Mouse (Mus musculus): ENCODE results near the gene Stap2.
A peak's percentile ranks its signal among the peaks of the same experiment; 100 is the strongest.

The Stap2 gene

DNA sequence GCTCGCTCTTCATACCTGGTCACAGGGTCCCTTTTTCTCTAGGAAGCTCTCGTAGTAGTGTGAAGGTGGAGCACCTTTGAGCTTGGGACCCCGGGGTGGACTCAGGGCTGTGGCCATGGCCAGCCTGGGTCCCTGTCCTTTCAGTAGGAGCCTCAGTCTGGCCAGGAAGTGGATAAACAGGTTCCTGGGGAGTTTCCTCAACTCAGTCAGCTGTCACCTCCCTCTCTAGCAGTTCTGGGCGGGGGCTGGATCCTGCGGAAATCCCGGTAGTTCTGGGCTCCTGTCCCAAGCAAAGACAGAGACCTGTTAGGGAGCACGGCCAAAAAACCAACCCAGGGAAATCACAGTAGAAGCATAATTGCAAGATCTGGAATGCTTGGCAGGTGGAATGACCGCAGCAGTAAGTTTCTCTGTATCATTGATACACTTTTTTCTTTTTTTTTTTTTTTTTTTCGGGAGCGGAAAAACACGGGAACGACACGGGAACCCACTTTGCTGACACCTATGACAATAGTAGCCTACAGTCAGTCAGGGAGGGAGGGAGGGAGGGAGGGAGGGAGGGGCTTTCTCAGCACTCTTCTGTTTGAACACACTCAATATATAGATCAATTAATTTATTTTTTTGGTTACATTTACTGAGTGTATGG is at the start of gene Stap2, which contains the start of gene Mpnd:
Gene Stap2, minus strand, starts transcription at position 170 of the 647 bp plus-strand sequence.
Gene Mpnd, plus strand, starts transcription at position 297 of the 647 bp plus-strand sequence.
- peak in 1 of 2 experiments; percentile 40 for DNase-seq (ENCODE audit: low spot score in 2 of 2)

DNA sequence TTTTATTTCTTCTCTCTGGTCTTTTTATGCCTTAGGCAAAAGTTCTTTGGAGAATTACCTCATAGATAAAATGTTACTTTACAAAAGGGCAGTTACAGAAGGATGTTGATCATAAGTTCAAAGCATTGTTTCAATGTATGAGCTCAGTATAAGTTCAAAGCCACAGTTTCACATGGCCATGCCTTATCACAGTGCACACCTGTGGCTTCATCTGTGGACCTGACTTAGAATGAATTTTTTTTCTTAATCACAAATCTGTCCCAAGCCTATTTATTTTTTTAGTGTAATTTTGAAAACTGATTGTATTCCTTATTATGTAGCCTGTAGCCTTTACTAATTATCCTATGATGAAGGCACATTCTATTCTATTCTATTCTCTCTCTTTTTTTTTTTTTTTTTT is 49.6 kb upstream of the Stap2 start:
- no peak for DNase-seq (ENCODE audit: low spot score in 2 of 2)

DNA sequence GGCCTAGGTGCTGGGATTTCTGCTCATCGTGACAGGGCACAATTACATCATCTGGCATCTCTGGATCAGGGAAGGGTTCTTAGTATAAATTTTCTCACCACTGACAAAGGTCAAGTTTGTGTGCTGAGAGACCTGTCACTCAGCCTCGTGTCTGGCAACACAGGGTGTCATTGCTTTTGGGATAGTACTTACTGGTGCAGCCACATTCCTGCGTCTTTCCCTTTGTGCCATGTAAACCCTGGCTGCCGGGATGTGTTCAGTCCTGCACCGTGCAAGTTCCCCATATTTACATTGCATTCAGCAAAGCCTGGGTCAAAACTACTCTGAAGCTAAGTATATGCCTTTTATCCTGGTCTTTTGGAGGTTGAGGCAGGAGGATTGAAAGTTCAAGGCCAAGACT is 46.0 kb upstream of the Stap2 start:
- no peak for DNase-seq (ENCODE audit: low spot score in 2 of 2)

DNA sequence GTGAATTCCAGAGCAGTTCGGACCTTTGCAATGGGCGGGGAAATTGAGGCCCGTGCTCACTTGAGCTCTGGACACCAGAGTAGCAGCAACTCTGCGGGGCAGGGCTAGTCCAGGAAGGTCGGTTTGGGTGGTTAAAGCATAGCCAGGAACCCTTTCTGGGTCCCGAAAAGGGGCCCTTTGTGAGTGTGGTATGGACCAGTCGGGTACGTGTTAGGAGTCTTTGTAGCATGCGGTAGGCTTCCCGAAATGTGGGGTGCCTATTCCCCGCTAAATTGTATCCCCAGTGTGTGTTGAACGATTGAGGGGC is 35.4 kb upstream of the Stap2 start:
- DNase-seq (ENCODE audit: low spot score in 2 of 2) = peak in 1 of 2 experiments; percentile 43

DNA sequence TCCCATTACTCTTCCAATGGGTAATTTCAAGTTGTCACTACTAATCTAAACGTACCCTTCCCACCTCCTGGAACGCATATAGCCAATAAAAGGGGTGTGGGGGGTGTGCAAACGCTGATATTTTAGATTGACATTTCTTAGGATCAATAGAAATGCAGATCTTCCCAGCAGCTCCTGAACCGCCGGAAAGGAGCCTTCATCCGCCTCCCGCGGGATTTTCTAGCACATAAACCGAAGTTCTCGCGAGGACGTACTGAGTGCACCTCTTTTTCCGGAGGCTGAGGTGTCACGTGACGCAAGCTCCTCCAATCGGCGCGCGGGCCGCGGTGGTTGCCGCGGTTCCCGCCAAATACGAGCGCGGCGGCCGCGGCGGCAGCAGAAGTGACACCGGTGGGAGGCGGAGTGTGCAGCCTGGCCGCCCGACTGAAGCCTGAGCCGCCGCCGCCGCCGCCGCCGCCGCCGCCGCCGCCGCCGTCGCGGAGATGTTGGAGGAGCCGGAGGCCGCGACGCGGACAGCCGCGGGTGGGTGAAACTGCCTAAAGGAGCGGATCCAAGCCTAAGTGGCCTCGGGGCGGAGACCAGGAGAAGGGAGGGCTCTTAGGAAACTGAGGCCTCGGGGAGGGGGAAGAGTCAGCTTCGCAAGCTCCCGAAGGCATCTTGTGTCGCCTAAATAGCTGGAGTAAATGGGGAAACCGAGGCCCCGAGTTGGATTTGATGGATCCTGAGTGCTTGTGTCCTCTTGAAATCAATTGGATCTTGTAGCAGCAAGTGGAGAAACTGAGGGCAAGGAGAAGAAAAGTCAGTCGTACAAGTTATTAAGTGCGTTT is 34.9 kb upstream of the Stap2 start, which contains the start of gene Chaf1a:
Gene Chaf1a, plus strand, starts transcription at position 410 of the 827 bp plus-strand sequence.
- DNase-seq (ENCODE audit: low spot score in 2 of 2) = peak; percentile 95 to 99

DNA sequence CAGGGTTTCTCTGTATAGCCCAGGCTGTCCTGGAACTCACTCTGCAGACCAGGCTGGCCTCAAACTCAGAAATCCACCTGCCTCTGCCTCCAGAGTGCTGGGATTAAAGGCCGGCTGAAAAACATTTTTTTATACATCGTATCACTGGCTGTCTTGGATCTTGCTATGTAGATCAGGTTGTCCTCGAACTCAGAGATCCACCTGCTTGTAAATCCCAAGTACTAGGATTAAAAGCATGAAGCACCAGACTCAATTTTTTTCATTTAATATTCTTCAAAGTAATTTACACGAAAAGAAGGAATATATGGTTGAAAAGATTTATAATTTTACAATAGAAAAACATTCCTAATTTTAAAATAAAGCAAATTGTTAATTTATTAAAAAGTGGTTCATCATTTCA is 34.0 kb upstream of the Stap2 start:
- DNase-seq (ENCODE audit: low spot score in 2 of 2) = no peak

DNA sequence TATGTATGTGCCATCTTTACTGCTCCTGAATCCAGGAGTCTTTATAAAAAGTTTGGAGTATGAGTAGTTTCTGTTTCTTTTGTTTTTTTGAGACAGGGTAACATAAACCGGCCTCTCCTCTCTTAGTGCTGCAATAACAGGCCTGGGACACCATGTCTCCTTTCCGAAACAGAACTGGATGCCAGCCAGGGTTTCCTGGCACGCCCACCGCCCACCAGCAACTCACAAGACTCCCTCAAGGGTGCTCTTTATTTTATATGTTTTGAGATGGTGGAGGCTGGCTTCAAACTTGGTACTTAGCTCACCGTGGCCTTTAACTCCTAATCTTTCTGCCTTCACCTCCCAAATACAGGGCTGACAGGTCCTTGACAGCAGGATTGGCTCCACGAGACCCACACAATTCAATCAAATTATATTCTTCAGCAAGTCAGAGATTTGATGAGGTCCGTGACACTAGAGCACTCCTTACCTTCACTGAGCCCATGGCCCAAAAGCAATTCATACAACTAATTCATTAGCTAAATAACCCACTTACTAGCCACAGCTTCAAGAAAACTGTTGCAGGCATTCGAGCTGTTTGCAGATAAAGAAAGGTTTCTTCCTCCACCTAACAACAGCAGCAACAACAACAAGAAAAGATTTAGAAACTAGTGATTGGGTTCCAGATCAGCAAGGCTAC is 33.3 kb upstream of the Stap2 start:
- DNase-seq (ENCODE audit: low spot score in 2 of 2) = no peak

DNA sequence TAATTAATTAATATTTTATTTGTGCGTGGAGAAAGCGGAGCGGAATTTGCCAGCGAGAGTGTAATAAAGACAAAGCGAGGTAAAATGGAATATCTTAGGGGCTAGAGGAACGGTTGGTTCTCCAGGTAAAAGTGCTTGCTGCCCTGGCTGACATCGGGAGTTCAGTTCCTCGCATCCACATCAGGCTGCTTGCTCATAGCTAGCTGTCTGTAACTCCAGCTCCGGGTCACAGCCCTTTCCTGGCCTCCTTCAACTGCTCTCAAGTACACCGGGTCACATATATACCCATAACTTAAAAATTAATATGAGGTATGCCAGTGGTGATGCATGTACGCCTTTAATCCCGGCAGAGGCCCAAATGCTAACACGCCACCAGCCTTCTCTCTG is 31.5 kb upstream of the Stap2 start:
- no peak for DNase-seq (ENCODE audit: low spot score in 2 of 2)

DNA sequence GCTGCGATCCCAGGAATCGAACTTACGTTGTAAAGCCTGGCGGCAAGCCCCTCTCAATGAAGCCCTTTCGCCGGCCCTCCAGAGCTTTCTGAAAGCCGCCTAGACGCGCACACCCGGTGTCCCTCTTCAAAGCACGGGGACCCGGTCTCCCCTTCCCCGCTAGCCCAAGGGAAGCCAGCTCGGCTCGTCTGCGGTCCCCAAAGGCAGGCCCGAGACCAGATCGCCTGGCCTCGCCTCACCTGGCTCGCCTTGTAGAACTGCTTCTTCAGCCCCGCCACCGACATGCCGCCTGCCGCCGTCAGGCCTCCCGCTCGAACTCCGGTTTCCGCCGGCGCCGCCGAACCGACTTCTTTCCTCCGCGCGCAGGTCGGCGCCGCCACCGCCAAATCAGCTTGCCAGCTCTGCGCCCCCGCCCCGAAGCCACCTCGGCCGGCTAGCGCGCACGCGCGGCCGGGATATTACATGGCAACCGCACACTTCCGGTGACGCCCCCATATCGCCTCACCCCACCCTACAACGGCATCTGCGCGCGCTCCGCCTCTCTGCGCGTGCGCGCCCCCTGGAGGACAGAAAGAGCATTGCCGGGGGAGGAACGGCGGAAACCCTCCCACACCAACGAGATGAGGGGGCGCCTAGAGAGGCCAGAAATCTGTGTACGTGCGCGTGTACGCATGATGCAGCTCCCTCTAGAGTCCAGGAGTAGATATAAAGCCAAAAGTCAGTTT is 31.0 kb upstream of the Stap2 start, which contains the start of gene Sh3gl1:
Gene Sh3gl1, minus strand, starts transcription at position 460 of the 725 bp plus-strand sequence.
- DNase-seq (ENCODE audit: low spot score in 2 of 2) = peak; percentile 99

DNA sequence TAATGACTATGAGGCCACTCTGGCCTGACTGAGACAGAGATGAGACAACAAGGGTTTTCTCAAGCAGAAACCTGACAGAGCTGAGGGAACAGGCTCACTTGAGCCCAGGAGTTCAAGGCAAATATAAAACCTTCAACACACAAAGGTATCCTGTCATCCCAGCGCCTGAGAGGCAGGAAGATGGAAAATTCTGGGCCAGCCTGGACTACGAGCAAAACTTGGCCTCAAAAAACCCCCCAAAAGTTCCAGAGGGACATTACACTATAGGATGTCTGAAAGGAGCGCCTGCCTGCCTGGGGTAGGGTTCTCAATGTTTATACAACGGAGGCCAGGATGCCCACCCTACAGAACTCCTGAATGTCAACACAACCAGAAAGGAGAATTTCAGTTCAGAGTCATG is 29.8 kb upstream of the Stap2 start:
- no peak for DNase-seq (ENCODE audit: low spot score in 2 of 2)

DNA sequence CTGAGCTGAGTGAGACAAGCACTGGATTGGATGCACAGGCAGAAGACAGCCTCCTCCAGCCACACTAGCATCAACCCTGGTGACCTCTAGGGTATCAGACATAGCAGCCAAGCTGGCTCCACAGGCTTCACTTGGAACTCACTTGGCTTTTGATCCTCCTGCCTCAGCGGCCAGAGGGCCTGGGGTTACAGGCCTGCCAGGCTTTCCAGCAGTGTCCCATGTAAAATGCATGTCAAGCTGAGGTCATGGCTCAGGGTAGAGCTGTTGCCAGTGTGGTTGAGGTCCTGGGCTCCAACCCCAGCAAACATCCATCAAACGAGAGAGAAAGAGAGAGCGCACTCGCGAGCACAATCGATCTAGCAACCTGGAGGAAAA is 29.3 kb upstream of the Stap2 start:
- no peak for DNase-seq (ENCODE audit: low spot score in 2 of 2)

DNA sequence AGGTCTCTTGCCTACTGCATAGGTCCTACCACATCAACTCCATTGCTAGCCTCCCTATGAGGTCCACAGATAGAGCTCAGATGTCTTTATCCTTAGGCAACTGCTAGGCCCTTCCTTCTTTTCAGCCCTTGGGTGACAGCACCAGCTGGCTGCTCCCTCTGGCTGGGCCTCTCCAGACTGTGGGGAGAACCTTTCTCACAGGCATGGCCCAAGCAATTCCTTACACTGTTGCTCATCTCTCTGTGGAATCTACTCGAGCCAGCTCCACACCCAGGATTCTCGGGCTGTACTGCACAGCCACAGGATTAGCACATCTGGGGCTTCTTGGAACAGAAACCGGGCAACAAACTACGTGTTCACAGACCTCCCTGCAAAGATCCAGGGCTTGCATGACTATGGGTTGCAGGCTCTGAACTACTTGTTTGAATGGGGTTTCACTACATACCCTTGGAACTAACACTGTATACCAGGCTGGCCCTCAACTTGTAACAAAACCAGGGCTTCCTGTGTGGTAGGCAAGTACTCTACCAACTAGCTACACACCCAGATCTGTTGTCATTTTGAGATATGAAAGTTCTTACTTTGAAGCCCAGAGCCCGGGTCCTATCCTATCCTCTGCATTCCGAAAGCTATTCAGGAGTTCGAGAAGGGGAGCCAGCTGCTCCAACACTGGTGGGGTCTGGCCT is 28.8 kb upstream of the Stap2 start:
- DNase-seq (ENCODE audit: low spot score in 2 of 2) = no peak

DNA sequence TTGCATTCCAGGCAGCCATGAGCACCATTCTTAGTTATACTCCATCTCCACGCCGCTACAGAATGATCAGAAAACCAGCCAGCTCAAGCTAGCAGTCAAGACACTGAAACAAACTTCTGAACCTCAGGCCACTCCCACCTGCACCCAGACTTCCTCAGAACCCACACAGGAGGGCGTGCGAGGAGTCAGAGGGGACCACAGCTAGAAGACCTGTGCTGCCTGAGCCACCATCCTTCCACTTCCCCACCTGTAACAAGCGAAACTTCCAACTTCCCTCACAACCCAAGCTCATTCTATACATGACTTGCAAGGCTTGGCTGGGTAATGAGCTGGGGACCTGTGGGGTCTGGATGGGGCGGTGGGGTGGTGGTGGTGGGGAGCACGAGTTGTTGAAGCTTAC is 27.4 kb upstream of the Stap2 start:
- DNase-seq (ENCODE audit: low spot score in 2 of 2) = peak in 1 of 2 experiments; percentile 62

DNA sequence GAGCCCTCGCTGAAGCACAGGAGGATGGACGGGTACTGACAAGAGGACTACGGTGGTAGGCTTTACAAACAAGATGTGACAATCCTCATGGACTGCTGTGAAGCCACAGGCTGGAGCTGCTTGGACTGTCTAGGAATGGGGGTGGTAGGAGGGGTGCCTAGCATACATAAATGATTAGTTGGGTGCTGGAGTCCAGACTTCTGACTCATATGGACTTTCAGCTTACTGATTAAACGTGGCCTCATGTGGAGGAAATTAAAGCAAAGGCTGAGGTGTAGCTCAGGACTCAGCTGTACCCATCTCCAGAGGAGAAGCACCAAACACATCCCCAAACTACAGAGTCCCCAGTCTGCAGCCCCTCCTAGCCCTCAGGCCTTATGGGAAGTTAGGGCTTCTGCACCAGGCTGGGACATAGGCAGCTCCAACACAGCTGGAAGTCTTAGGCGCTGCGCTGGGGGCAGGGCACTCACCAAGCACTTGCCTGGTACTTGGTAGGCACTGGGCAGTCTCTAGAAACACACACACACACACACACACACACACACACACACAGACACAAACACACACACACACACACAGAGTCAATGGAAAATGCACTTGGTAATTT is 26.8 kb upstream of the Stap2 start:
- DNase-seq (ENCODE audit: low spot score in 2 of 2) = no peak

DNA sequence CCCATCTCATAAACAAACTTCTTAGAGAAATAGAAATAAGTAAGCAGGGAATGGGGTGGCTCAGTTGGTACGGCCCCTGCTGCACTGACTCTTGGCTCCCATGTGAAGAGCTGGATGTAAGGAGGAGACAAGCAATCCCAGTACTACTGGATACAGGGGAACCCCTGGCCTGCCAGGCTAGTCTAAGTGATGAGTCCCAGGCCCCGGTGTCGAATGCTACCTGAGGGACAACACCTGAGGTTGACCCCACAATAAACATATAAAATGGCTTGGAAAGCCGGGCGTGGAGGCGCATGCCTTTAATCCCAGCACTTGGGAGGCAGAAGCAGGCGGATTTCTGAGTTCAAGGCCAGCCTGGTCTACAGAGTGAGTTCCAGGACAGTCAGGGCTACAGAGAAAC is 26.0 kb upstream of the Stap2 start:
- no peak for DNase-seq (ENCODE audit: low spot score in 2 of 2)

DNA sequence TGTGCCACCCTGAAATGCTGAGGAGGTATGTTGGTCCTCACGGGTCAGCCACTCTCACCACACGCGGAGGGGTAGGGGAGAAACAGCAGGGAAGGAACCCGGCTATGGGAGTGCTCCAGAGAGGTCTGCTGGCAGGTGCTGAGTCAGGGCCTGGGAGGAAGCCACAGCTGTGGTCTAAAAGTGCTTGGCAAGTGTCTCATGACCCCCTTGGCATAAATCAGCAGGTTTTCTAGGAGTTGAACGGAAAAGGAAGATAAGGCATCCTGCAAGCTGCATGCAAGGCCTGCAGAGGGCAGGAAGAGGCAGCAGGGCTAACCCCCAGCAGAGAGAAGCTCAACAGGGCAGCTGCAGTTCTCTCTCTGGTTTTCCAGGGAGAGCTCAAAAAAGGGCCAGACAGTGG is 25.5 kb upstream of the Stap2 start:
- peak in 1 of 2 experiments; percentile 33 for DNase-seq (ENCODE audit: low spot score in 2 of 2)

DNA sequence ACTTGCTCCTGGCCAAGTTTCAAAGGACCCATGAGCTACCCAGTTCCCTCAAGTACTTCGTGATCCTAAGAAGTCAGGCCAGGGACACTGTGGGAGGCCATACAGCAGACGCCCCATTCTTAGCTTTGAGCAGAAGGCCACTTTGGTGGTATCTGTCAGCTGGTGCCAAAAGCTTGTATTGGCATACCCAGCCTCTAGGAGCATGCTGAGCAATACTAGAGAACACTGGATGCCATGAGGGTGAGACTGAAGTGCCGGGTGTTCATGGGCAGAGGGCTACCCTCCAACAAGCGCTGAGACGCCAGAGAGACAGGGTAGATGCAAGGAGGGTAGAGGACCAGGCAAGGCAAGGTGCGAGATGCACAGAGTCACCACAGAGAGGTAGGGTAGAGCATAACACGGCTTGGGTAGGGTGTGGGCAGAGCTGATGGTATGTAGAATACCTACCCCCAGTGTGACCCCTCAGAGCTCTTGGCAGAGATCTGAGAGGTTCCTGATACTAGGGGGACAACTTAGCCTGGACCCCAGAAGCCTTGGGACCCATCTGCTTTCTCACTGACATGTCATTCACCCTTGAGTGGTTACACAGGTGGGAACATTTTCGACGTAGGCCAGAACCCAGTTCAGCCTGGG is 25.0 kb upstream of the Stap2 start:
- no peak for DNase-seq (ENCODE audit: low spot score in 2 of 2)

DNA sequence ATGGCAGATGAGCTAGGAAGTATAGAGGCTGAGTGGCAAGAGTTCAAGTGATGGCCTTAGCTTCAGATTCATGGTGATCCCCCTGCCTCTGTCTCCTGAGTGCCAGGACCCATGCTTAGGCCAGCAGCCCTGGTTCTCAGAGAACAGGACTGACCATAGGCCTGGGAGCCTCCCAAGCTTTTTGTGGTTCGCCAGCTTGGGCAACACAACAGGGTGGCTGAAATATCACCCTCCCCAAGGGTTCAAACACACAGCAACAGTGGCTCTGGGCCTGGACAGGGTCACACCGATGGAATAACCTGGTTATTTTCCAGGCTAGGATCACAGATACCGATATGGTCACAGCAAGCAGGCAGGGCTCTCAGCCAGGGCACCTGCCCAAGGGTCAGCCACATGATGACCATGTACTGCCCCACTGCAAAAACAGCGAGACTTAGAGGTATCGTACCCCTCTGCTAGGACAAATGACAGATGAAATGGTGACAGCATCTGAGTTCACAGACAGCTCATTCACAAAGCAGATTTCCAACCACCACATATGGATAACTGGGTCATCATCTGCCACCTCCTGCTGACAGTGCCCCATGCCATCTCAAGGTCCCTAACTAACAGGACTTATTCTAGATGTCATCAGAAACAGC is 22.5 kb upstream of the Stap2 start:
- DNase-seq (ENCODE audit: low spot score in 2 of 2) = no peak

DNA sequence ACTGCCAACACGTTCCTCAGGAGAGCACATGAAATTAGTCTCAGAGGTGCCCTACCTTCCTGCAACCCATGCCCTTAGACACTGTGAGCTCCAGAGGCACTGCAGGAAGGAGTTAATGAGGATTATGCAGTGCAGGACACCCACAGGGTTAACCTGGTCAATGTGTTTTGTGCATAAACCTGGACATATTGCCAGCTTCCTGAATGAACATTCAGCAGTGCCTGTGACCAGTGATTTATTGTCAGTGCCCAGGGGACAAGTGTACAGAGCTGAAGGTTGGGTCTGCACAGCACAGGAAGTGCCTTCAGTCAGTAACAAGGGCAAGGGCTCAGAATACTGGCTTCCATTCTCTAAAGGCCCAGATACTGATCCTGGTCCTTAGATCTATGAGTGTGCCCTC is 21.5 kb upstream of the Stap2 start:
- DNase-seq (ENCODE audit: low spot score in 2 of 2) = no peak

DNA sequence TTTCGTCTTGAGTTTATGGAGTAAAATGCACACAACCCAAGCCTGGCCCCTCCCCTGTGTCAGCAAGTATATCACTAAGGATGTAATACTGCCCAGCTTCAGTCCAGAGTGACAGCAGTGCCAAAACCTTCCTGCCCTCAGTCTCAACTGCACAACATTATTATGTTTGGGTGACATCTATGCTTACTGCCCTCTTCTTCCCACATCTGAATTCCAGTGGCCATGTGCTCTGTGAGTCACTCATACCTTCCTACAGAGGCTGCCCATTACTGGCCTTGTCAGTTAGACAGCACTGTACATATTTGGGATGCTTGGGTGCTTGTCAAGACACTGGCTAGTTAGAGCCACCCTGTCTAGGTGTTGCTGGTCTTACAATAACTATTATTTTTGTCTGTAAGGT is 20.9 kb upstream of the Stap2 start:
- no peak for DNase-seq (ENCODE audit: low spot score in 2 of 2)
